Mouse (Mus musculus): ENCODE results near the gene Strada.
"Not testable (repeated sequence)": the region's sequence is repeated elsewhere in the genome, so short reads cannot be mapped to it uniquely, and the experiment has no call there.

Gene Strada

GRCm38 (mm10) chr11:106202123-106202465 is at the start of gene Strada:
Strada (minus strand) TSS chr11:106202168.
- no peak for DNase-seq

- DNase-seq = no peak
These were observed 47.4 kb upstream of the Strada start for GRCm38 (mm10) chr11:106249326-106249725.

GRCm38 (mm10) chr11:106246834-106247233 is 44.9 kb upstream of the Strada start:
- DNase-seq = no peak

GRCm38 (mm10) chr11:106233978-106234377 is 32.0 kb upstream of the Strada start:
- DNase-seq = not testable (repeated sequence)

- DNase-seq = no peak
These were observed 18.6 kb upstream of the Strada start for GRCm38 (mm10) chr11:106220603-106221002.

- peak; percentile 93 for DNase-seq
These were observed 14.9 kb upstream of the Strada start, which contains the start of gene Ddx42 for GRCm38 (mm10) chr11:106216730-106217490. Ddx42 (plus strand) TSS chr11:106216926.

GRCm38 (mm10) chr11:106215927-106216729 is 14.2 kb upstream of the Strada start, which contains the start of gene Ccdc47:
Ccdc47 (minus strand) TSS chr11:106216344.
- peak; percentile 98 for DNase-seq

- DNase-seq = peak; percentile 45
These were observed 13.5 kb upstream of the Strada start for GRCm38 (mm10) chr11:106215450-106215859.

- peak; percentile 64 for DNase-seq
These were observed 12.9 kb upstream of the Strada start for GRCm38 (mm10) chr11:106214856-106215255.

- no peak for DNase-seq
These were observed 10.8 kb upstream of the Strada start for GRCm38 (mm10) chr11:106212771-106213170.

- DNase-seq = no peak
These were observed 438 bp downstream of the Strada start for GRCm38 (mm10) chr11:106201337-106202122.

- DNase-seq = no peak
These were observed 1.2 kb downstream of the Strada start for GRCm38 (mm10) chr11:106200756-106201155.

- DNase-seq = not testable (repeated sequence)
These were observed 2.0 kb downstream of the Strada start for GRCm38 (mm10) chr11:106199997-106200396.

GRCm38 (mm10) chr11:106198277-106198676 is 3.7 kb downstream of the Strada start:
- DNase-seq = no peak

- DNase-seq = no peak
These were observed 6.6 kb downstream of the Strada start for GRCm38 (mm10) chr11:106195341-106195740.

GRCm38 (mm10) chr11:106194891-106195290 is 7.1 kb downstream of the Strada start:
- no peak for DNase-seq

- no peak for DNase-seq
These were observed 7.8 kb downstream of the Strada start for GRCm38 (mm10) chr11:106194155-106194541.

- peak; percentile 95 for DNase-seq
These were observed 8.4 kb downstream of the Strada start for GRCm38 (mm10) chr11:106193371-106194154.

GRCm38 (mm10) chr11:106192657-106193370 is 9.2 kb downstream of the Strada start:
- peak; percentile 55 for DNase-seq

GRCm38 (mm10) chr11:106192241-106192640 is 9.7 kb downstream of the Strada start:
- DNase-seq = no peak

GRCm38 (mm10) chr11:106191716-106192115 is 10.3 kb downstream of the Strada start:
- no peak for DNase-seq

GRCm38 (mm10) chr11:106187326-106187725 is 14.6 kb downstream of the Strada start:
- DNase-seq = no peak
